Mouse (Mus musculus) embryonic fibroblast, embryonic 13.5 days (primary cell): ENCODE measurements at regions not wholly inside any gene's neighbourhood (a gene's known extent, or its start where the extent isn't known, plus 50 kb on each side); places are given as distances from the start of the nearest gene placed in this dataset.

ENCODE experiments used
- CTCF ChIP-seq: IDR thresholded peaks from 2 replicates; pipeline ENCODE4 v1.5.1; 2011; ENCODE audit warnings: mild to moderate bottlenecking, control low read depth, low read length, moderate library complexity, borderline replicate concordance; ENCODE audit not compliant: insufficient read depth
- POLR2A ChIP-seq: IDR thresholded peaks from 2 replicates; pipeline ENCODE4 v1.6.1; 2011; ENCODE audit warnings: low read depth, mild to moderate bottlenecking, control low read depth, low read length, moderate library complexity

GRCm38 (mm10) chr12:26821257-26821968 lies 352.4 kb downstream of the Cmpk2 start:
- TF ChIP-seq POLR2A: no peak
- TF ChIP-seq CTCF: no peak
